Mouse (Mus musculus) effector memory CD4-positive, alpha-beta T cell, adult 7 months (primary cell): ENCODE measurements around the gene Hnrnpdl. TPM values are rescaled to one million over a fixed set of nuclear protein-coding genes. Genes with fewer than 3 reads are reported as not detected.

ENCODE experiments used
- polyA plus RNA-seq: library from polyadenylated mRNA; unstranded; fragments of 100-300 nt; shearing (Covaris generic); gene quantifications from one replicate; pipeline ENCODE4 v1.2.1, GENCODE M21; 2017

The Hnrnpdl gene
- 168 TPM for polyA plus RNA-seq

GRCm38 (mm10) chr5:100039602-100040142, at the start of gene Hnrnpdl, which contains the start of gene Enoph1:
Hnrnpdl (minus strand) TSS chr5:100039664.
Enoph1 (plus strand) TSS chr5:100039985.

Other genes with a start within 250 kb of the Hnrnpdl start
- 0.82 TPM for gene Vamp9, start 133.4 kb downstream of the Hnrnpdl start, polyA plus RNA-seq
- gene Hnrnpd, start 60.7 kb downstream of the Hnrnpdl start, polyA plus RNA-seq, result 384 TPM
- gene 4930524J08Rik, start 60.6 kb downstream of the Hnrnpdl start, polyA plus RNA-seq, result not detected
- gene Enoph1, start 321 bp upstream of the Hnrnpdl start, polyA plus RNA-seq, result 16.0 TPM
- gene Tmem150c, start 120.1 kb upstream of the Hnrnpdl start, polyA plus RNA-seq, result 0.40 TPM